Mouse (Mus musculus): Measurements from ENCODE around the gene Dnah12.
"Not testable (repeated sequence)": the region's sequence is repeated elsewhere in the genome, so short reads cannot be mapped to it uniquely, and the experiment has no call there.

Gene Dnah12

GRCm38 (mm10) chr14:26692974-26693373 is at the start of gene Dnah12:
TSS of gene Dnah12 (plus strand) at chr14:26693274.
- no peak for DNase-seq (ENCODE audit: low read depth in 1 of 2, low spot score in 2 of 2)

DNA sequence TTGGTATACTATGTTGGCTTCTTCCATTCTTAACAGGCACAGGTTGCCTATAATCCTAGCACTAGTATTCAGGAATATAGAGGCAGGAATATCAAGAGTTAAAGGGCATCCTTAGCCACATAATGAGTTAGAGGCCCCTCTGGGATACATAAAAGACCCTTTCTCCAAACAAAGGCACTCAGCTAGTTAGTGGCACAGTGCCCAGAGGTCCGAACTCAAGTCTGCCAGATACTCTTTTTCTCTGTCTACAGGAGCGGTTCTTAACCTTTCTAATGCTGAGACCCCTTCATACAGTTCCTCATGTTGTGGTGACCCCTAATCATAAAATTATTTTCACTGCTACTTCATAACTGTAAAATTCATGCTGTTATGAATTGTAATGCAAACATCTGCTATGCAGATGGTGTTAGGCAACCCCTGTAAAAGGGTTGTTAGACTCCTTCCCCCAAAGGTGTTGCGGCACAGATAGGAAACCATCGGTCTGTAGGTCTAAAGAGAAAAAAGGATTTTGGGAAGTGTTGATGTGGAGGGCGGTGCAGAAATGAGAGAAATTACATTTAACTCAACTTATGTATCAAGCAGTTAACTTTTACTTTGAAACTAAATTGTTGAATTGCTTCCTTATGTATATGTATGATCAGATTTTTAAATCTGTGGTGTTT is 47.0 kb upstream of the Dnah12 start:
- no peak for DNase-seq (ENCODE audit: low read depth in 1 of 2, low spot score in 2 of 2)

GRCm38 (mm10) chr14:26647811-26648210 is 45.3 kb upstream of the Dnah12 start:
- no peak for DNase-seq (ENCODE audit: low read depth in 1 of 2, low spot score in 2 of 2)

GRCm38 (mm10) chr14:26651901-26652300 is 41.2 kb upstream of the Dnah12 start:
- no peak for DNase-seq (ENCODE audit: low read depth in 1 of 2, low spot score in 2 of 2)

GRCm38 (mm10) chr14:26658178-26658577 is 34.9 kb upstream of the Dnah12 start:
- no peak for DNase-seq (ENCODE audit: low read depth in 1 of 2, low spot score in 2 of 2)

GRCm38 (mm10) chr14:26660233-26660632 is 32.8 kb upstream of the Dnah12 start:
- no peak for DNase-seq (ENCODE audit: low read depth in 1 of 2, low spot score in 2 of 2)

DNA sequence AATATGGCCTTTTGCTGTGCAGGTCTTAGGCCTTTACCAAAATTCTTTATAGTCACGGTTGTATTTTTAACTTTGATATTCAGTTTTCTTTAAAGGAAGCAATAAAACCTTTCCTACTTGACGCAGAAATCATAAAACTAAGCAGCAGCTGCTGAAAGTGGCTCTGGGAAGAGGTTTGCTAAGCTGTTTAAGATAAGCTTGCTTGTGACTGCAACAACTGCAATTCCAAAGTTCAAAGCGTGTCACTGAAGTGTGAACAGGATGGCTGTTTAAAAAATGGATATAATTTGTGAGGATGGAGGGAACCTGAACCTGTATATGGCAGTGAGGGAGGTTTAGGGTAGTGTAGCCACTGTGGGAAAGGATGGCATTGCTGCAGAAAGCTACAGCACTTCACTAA is 31.1 kb upstream of the Dnah12 start:
- DNase-seq (ENCODE audit: low read depth in 1 of 2, low spot score in 2 of 2), result no peak

DNA sequence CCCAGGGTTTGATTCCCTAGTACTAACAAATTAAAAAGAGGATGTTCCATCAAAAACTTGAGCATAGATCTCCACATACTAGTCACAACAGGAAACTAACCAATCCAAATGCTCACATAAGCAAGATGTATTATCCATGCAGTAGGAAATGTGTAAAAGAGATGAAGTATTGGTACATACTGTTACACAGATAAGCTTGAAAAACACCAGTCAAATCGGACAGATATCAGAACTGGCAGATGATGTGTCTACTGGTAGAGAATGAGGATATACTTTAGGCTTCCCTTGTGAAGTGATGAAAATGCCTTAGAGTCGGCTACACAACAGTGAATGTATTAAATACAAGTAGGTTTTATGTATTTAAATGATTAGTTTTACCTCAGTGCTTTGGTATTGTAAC is 30.6 kb upstream of the Dnah12 start:
- DNase-seq (ENCODE audit: low read depth in 1 of 2, low spot score in 2 of 2), result no peak

GRCm38 (mm10) chr14:26663851-26664250 is 29.2 kb upstream of the Dnah12 start:
- no peak for DNase-seq (ENCODE audit: low read depth in 1 of 2, low spot score in 2 of 2)

DNA sequence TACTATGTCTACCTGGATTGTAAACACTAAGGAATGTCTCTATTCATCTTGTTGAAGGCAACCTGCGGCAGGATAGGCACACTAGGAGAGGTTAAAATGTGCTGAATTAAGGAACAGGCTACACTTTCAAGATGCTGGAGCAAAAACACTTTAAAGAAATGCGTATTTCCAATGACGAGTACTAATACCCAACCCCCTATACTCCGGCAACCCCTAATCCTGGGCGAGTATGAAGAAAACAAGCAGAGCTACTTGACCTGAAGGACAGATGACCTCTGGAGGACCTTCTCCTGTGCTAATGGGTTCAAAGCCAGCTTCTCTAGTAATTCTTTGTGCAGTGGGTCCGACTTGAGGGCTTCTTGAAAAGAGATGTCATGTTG is 25.1 kb upstream of the Dnah12 start:
- no peak for DNase-seq (ENCODE audit: low read depth in 1 of 2, low spot score in 2 of 2)

DNA sequence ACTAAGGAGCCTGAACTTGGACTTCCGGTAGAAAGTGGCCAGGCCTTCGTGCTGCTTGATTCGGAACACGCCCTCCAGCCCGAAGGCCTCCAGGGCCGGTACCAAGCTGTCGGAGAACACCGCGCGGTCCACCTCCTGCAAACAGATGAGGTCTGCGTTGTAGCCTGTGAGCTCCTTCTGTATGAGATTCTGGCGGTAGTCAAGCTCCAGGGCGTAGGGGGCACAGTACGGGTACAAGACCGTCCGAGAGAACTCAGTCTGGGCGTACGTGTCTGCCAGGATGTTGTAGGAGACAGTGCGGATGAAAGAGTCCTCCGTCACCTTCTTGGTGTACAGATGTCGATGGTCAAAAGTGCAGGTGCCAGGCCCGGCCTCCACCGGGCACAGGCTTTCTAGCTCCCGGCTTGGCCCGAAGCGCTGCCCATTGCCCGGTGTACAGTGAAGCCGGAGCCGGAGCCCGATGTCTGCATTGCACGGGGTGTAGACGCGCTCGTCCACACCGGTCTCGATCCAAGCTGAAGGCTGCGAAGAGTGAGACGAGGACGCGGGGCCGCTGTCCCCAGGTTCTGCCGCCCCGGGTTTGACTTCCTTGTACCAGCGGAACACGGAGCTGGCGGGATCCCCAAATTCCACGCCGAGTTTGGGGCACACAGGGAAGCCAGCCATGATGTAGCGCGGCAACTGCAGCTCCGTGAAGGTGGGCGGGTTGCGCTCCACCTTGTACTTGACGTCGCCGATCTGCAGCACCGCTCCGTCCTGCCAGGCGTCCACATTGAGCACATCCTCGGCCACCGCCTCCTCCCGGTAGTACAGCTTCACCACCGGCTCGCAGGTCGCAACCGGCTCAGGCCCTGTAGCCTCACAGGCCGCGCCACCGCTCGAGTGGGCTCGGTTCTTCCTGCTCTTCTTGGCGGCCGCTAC is 24.4 kb upstream of the Dnah12 start:
- peak in 1 of 2 experiments; percentile 14 for DNase-seq (ENCODE audit: low read depth in 1 of 2, low spot score in 2 of 2)

GRCm38 (mm10) chr14:26669292-26670073 is 23.6 kb upstream of the Dnah12 start, which contains the start of gene Pde12:
TSS of gene Pde12 (minus strand) at chr14:26669883.
- DNase-seq (ENCODE audit: low read depth in 1 of 2, low spot score in 2 of 2), result peak; percentile 72 to 79

DNA sequence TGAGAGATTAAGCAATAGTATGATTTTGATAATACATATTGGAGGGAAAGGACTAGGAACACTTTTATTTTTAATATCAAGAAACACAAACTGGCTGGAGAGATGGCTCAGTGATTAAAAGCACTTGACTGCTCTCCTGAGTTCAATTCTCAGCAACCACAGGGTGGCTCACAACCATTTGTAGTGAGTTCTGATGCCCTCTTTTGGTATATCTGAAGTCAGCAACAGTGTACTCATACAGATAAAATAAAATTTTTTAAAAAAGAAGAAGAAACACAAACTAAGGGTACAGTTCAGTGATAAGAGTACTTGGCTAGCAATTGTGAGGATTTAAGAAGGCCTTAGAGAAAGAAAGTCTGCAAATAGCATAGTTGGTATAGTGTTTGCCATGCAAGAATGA is 22.1 kb upstream of the Dnah12 start:
- no peak for DNase-seq (ENCODE audit: low read depth in 1 of 2, low spot score in 2 of 2)

GRCm38 (mm10) chr14:26671870-26672615 is 21.0 kb upstream of the Dnah12 start:
- DNase-seq (ENCODE audit: low read depth in 1 of 2, low spot score in 2 of 2), result not testable (repeated sequence)

DNA sequence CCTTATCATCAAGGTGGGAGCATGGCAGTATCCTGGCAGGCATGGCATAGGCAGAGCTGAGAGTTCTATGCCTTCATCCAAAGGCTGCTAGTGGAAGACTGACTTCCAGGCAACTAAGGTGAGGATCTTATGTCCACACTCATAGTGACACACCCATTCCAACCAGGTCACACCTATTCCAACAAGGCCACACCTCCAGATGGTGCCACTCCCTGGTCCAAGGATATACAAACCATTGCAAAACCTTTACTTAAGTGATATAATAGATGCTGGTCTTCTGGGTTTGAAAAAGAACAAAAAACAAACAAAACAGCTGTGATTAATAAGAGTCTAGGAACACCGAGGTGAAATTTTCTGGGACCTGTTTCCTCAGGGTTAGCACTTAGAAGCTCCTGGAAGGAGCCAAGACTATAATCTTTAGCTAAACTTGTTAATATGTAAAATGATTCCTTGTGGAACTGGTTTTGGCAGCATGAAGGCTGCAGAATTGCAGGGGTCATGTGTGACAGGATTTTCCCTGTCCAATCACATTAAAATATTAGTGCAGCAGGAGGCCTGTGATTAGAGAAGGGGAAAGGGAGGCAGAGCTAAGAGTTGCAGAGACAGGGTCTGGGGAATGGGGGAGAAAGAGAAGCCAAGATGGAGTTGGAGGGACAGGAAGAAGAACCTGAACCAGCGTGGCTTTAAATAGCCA is 18.5 kb upstream of the Dnah12 start:
- DNase-seq (ENCODE audit: low read depth in 1 of 2, low spot score in 2 of 2), result not testable (repeated sequence)

GRCm38 (mm10) chr14:26675371-26675770 is 17.7 kb upstream of the Dnah12 start:
- no peak for DNase-seq (ENCODE audit: low read depth in 1 of 2, low spot score in 2 of 2)

DNA sequence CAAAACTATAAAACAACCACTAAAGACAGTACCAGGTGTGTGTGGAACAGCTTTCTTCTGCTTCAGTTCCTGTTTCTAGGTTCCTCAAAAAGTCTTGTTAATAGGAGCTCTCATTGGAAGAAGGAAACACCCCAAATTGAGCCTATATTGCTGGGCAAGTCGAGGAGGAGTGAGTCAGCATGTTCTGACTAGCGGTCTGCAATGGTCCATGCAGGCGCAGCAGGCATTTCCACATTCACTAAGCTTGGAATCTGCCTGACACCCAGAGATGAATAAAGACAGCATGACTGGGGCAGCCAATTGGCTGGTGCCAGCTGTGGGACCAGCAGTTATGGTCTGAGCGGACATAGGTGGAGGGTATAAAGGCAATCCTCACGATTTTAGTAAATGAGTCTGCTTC is 17.3 kb upstream of the Dnah12 start:
- peak; percentile 28 to 29 for DNase-seq (ENCODE audit: low read depth in 1 of 2, low spot score in 2 of 2)

- DNase-seq (ENCODE audit: low read depth in 1 of 2, low spot score in 2 of 2), result no peak
Observed at GRCm38 (mm10) chr14:26690727-26691126, 2.3 kb upstream of the Dnah12 start.

- DNase-seq (ENCODE audit: low read depth in 1 of 2, low spot score in 2 of 2), result no peak
Observed at GRCm38 (mm10) chr14:26691363-26691762, 1.7 kb upstream of the Dnah12 start.

DNA sequence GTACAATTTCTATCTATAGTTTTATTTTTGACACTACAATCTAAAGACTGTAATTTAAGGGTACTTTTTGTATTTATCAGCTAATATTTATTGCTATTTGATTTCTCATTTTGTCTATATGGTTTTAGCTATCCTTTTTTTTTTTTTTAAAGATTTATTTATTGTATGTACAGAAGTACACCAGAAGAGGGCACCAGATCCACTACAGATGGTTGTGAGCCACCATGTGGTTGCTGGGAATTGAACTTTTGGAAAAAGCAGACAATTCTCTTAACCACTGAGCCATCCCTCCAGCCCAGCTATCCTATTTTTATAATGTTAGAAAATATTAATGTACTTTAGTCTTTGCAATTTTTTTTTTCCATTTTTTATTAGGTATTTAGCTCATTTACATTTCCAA is 4.8 kb downstream of the Dnah12 start:
- no peak for DNase-seq (ENCODE audit: low read depth in 1 of 2, low spot score in 2 of 2)
